Mouse (Mus musculus): ENCODE data around the gene Smarca2.

GRCm38 (mm10) chr19:26759295-26759694 is 154.4 kb downstream of the Smarca2 start:
- TF ChIP-seq CTCF (IDR thresholded peaks at IDR 0.05; ENCODE audit: low read depth) = no peak
- no peak for TF ChIP-seq EP300 (IDR thresholded peaks at IDR 0.05; ENCODE audit: low read depth)

All from liver, embryonic 14.5 days (tissue).